Mouse (Mus musculus): ENCODE results near the gene Rtn4rl1.
"Not testable (repeated sequence)": the region's sequence is repeated elsewhere in the genome, so short reads cannot be mapped to it uniquely, and the experiment has no call there.

Gene Rtn4rl1

GRCm38 (mm10) chr11:75280066-75280410, 86.5 kb downstream of the Rtn4rl1 start:
- no peak for DNase-seq

DNA sequence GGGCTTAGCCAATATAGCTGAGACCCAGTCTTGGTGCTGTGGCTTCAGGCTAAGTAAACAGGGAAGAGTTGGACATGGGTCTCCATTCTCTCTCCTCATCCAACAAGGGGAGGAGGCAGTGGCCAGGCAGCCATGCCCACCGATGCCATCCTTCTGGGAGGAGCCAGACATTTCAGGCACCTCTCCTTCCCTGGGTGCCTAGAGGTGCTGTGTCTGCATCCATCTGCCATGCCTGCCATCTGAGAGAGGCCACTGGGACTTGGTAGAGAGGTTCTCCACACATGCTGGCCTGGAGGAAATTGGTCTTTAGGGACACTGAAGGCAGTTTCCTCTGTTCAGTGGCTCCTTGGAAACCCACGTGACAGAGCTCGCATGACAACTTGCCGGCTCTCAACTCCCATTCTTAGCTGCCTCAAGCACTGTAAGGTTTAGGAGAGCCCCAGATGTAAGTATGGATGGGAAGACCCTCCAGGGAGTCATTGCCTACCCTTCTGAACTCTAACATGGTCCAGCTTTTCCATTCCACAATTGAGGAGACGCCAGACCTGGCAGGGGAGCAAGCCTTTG, 86.9 kb downstream of the Rtn4rl1 start:
- DNase-seq, result peak; percentile 19

- peak; percentile 19 for DNase-seq
Observed at GRCm38 (mm10) chr11:75281380-75282256, 88.0 kb downstream of the Rtn4rl1 start.

- DNase-seq, result peak; percentile 82
Observed at GRCm38 (mm10) chr11:75282496-75283120, 89.0 kb downstream of the Rtn4rl1 start.

- DNase-seq, result not testable (repeated sequence)
Observed at GRCm38 (mm10) chr11:75283784-75284183, 90.2 kb downstream of the Rtn4rl1 start.

- DNase-seq, result no peak
Observed at GRCm38 (mm10) chr11:75285893-75286467, 92.4 kb downstream of the Rtn4rl1 start.

GRCm38 (mm10) chr11:75286868-75287267, 93.3 kb downstream of the Rtn4rl1 start:
- DNase-seq, result no peak

- DNase-seq, result no peak
Observed at GRCm38 (mm10) chr11:75287940-75288339, 94.4 kb downstream of the Rtn4rl1 start.

DNA sequence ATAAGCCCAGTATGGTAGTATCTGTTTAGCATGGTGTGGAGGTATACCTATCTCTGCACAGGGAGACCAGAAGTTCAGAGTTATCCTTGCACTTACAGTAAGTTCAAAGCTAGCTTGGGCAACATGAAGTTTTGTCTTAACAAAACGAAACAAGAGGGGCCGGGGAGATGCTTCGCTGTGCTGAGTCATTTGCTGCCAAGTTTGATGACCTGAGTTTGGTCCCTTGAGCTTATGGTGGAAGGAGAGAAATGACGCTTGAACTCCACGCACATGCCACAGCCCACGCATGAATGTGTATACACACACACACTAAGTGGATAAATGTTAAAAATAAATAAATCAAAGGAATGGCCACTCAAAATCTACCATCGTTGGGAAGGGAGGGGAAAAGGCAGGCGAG, 94.9 kb downstream of the Rtn4rl1 start:
- DNase-seq, result no peak

DNA sequence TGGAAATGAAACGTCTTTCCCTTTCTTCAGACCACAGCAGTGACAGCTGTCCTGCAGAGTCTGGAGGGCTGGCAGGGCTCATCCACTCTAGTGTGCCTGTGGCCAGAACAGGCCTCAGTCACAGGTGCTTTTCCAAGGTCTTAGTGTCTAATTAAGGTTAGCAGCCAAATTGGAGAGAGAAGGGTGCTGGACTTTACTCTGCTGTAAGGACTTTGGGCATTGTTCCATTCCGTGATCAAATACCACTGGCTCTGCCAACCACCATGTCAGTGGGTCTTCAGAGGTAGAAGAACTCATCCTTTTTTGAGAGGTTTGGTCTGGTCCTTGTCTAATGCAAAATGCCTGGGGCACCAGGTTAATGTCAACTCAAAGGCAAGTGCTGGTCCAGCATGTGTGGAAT, 95.5 kb downstream of the Rtn4rl1 start:
- DNase-seq, result no peak

GRCm38 (mm10) chr11:75290566-75291271, 97.1 kb downstream of the Rtn4rl1 start:
- peak; percentile 92 for DNase-seq

- DNase-seq, result no peak
Observed at GRCm38 (mm10) chr11:75291389-75292215, 98.0 kb downstream of the Rtn4rl1 start.

- no peak for DNase-seq
Observed at GRCm38 (mm10) chr11:75292281-75292680, 98.7 kb downstream of the Rtn4rl1 start.

GRCm38 (mm10) chr11:75293852-75294361, 100.3 kb downstream of the Rtn4rl1 start:
- DNase-seq, result no peak

DNA sequence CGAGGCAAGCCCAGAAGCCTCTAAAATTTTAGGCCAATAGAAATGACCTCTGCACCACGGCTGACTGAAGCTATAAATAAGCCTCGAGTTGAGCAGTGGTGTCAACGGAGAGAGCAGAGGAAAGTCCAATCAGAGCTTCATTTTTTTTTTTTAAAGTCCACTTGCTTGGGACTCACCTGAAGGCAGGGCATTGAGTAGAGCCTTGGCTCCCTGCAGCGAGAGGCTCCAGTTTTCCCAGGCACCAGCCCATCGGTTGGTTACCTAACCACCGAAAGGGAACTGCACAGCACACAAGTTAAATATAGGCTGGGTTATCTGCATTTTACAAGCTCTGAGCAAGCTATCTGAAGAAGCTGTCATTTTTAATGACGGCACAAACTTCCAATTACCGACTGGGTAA, 101.3 kb downstream of the Rtn4rl1 start:
- no peak for DNase-seq

DNA sequence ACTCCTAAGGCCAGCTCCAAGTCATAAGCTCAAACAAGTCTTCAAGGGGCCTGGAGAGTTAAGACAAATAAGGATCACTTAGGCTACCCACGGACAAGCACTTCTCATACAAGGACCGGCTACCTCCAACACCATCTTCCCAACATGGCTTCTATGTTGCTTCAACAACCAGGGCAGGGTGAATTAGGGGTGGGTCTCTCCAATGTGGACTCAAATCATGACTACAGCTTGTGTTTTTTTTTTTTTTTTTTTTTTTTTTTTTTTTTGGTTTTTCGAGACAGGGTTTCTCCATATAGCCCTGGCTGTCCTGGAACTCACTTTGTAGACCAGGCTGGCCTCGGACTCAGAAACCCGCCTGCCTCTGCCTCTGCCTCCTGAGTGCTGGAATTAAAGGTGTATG, 102.0 kb downstream of the Rtn4rl1 start:
- DNase-seq, result not testable (repeated sequence)

DNA sequence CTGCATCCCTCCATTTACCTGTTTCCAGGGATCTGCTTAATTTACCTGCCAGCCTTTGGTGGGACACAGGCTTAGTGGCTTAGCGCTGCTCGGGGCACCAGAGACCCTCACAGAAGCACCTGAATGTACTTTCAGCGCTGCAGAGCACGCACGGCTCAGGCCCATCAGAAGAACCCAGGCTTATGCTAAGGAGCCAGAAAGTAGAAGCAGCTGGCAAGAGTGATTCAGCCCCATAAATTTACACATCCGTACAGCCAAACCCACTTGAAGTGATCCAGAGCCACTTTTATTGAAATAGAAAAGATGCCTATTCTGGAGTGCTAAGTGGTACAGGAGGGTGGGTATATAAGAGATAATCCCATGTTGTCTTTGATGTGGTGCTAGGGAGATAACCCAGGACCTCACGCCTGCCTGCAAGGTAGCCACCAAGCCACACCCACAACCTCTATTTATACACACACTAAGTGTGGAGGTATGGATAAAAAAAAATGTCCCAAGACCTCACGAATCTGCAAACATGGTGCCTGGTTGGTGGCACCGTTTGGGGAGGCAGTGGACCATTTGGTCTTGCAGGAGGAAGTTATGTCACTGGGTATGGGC, 102.9 kb downstream of the Rtn4rl1 start:
- DNase-seq, result no peak

DNA sequence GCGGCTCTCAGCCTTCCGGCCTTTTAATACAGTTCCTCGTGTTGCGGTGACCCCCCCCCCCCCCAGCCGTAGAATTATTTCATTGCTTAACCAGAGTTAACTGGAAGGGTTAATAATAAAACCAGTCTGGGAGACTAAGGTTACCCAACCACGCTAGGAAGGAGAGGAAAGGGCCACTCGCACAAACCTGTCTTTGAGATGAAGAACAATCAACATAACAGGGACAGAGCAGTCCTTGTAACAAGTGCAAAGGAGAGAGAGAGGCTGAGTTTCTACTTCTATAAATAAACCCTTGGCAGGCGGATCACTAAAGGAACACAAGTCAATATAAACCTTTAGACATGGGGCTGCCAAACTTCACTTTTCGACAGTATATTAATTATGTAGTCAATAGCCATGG, 104.0 kb downstream of the Rtn4rl1 start:
- no peak for DNase-seq

DNA sequence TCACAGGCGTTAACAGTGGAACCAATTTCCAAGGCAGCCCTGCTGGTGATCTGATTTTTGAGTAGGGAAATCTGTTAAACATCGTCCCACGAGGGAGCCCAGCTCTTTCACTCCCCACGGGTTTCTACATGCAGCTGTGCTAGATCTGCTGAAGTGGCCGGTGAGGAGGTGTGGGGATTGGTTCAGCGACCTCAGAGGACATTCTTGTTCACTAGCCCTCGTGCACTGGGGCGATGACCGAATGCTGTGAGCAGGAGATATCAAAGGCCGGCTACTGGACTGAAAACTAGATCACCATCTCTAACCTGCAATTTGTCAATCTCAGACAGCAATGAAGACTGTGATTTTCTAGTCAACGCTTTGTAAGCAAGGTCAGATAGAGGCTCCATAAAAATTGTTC, 104.9 kb downstream of the Rtn4rl1 start:
- no peak for DNase-seq

GRCm38 (mm10) chr11:75299786-75300185, 106.2 kb downstream of the Rtn4rl1 start:
- no peak for DNase-seq

- DNase-seq, result no peak
Observed at GRCm38 (mm10) chr11:75300954-75301353, 107.4 kb downstream of the Rtn4rl1 start.
